Mouse (Mus musculus) brain, embryonic 14.5 days (tissue): ENCODE data around the gene Adar.

Source experiments
- CTCF ChIP-seq: fragments of 200-500 bp; IDR thresholded peaks from 2 replicates; pipeline ENCODE4 v1.5.1; 2012; ENCODE audit warnings: inconsistent platforms, mild to moderate bottlenecking, moderate library complexity, borderline replicate concordance; ENCODE audit not compliant: insufficient read depth, insufficient read length; ENCODE audit errors: extremely low read depth
- POLR2A ChIP-seq: fragments of 200-500 bp; IDR thresholded peaks from 2 replicates; pipeline ENCODE4 v1.6.1; 2012; ENCODE audit warnings: mild to moderate bottlenecking, inconsistent platforms, borderline replicate concordance; ENCODE audit not compliant: poor library complexity, insufficient read depth, insufficient read length, severe bottlenecking; ENCODE audit errors: extremely low read depth

DNA sequence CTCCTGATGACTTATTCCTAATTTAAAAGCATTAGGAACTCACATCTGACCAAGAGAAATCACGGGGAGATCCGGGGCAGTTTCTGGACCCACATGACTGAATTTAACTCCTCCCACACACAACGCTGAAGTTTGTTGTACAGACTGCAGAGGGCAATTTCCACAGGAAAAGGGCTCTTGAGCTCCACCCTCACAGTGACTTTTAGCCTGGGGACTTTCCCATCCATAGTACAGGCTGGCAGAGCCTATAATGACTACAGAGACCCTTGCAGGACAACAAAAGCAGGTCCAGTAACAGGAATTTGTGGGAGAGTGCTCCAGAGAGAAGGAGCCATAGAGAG, 86.7 kb downstream of the Adar start:
- TF ChIP-seq POLR2A = no peak
- no peak for TF ChIP-seq CTCF
